Mouse (Mus musculus): ENCODE measurements at regions not wholly inside any gene's neighbourhood (a gene's known extent, or its start where the extent isn't known, plus 50 kb on each side); places are given as distances from the start of the nearest gene placed in this dataset.

GRCm38 (mm10) chr2:160070441-160070840 is 263.5 kb downstream of the Gm826 start:
- Histone ChIP-seq H3K4me1 (ENCODE audit: control insufficient read depth in 1 of 2, insufficient read depth in 2 of 2, low read length in 2 of 2) (no peaks in the 10 kb centered on the region), H3K9ac (ENCODE audit: control insufficient read depth, low read depth, low read length, poor library complexity, severe bottlenecking) (no peak overlapping the region), H3K27me3 (ENCODE audit: control insufficient read depth in 1 of 2, insufficient read depth in 2 of 2, low read length in 2 of 2) (no peaks in the 10 kb centered on the region), H3K9me3 (replicated peaks; ENCODE audit: insufficient read depth, low read length) (no peaks in the 10 kb centered on the region), H3K79me2 (ENCODE audit: control insufficient read depth, insufficient read depth, low read length, poor library complexity) (no peaks in the 10 kb centered on the region), H3K36me3 (ENCODE audit: control insufficient read depth in 1 of 2, insufficient read depth in 2 of 2, low read length in 2 of 2) (no peaks in the 10 kb centered on the region), H3K4me3 (ENCODE audit: control insufficient read depth in 1 of 2, insufficient read depth in 1 of 2, low read depth in 2 of 2, low read length in 2 of 2) (no peak overlapping the region), H3K27ac (ENCODE audit: control insufficient read depth, low read depth, low read length) (no peak overlapping the region)
- DNase-seq (ENCODE audit: low read depth, low spot score) = no peak
- TF ChIP-seq CHD1 (IDR thresholded peaks at IDR 0.05; ENCODE audit: low read depth, low read length) = no peak

GRCm38 (mm10) chr2:160068772-160069171 is 265.2 kb downstream of the Gm826 start:
- no peaks in the 10 kb centered on the region for H3K9me3 ChIP-seq (replicated peaks; ENCODE audit: insufficient read depth, low read length)
- H3K36me3 ChIP-seq (ENCODE audit: control insufficient read depth in 1 of 2, insufficient read depth in 2 of 2, low read length in 2 of 2) = no peaks in the 10 kb centered on the region
- no peak for TF ChIP-seq E2F4 (IDR thresholded peaks at IDR 0.05; ENCODE audit: borderline replicate concordance, low read depth, low read length)
- no peak for TF ChIP-seq POLR2AphosphoS5 (IDR thresholded peaks at IDR 0.05; ENCODE audit: borderline replicate concordance, low read depth, low read length)
- no peak for TF ChIP-seq NELFE (IDR thresholded peaks at IDR 0.05; ENCODE audit: low read depth, low read length)
- no peak for TF ChIP-seq ELF1 (IDR thresholded peaks at IDR 0.05; ENCODE audit: low read depth, low read length)
- DNase-seq (ENCODE audit: low read depth, low spot score) = no peak
- H3K27me3 ChIP-seq (ENCODE audit: control insufficient read depth in 1 of 2, insufficient read depth in 2 of 2, low read length in 2 of 2) = no peaks in the 10 kb centered on the region
- no peak overlapping the region for H3K4me3 ChIP-seq (ENCODE audit: control insufficient read depth in 1 of 2, insufficient read depth in 1 of 2, low read depth in 2 of 2, low read length in 2 of 2)
- no peak overlapping the region for H3K27ac ChIP-seq (ENCODE audit: control insufficient read depth, low read depth, low read length)
- H3K4me1 ChIP-seq (ENCODE audit: control insufficient read depth in 1 of 2, insufficient read depth in 2 of 2, low read length in 2 of 2) = no peaks in the 10 kb centered on the region
- no peak overlapping the region for H3K9ac ChIP-seq (ENCODE audit: control insufficient read depth, low read depth, low read length, poor library complexity, severe bottlenecking)
- H3K79me2 ChIP-seq (ENCODE audit: control insufficient read depth, insufficient read depth, low read length, poor library complexity) = no peaks in the 10 kb centered on the region

GRCm38 (mm10) chr2:160067904-160068303 is 266.1 kb downstream of the Gm826 start:
- DNase-seq (ENCODE audit: low read depth, low spot score) = no peak
- H3K4me3 ChIP-seq (ENCODE audit: control insufficient read depth in 1 of 2, insufficient read depth in 1 of 2, low read depth in 2 of 2, low read length in 2 of 2) = no peak overlapping the region
- H3K9me3 ChIP-seq (replicated peaks; ENCODE audit: insufficient read depth, low read length) = no peaks in the 10 kb centered on the region
- H3K27ac ChIP-seq (ENCODE audit: control insufficient read depth, low read depth, low read length) = no peak overlapping the region
- no peak overlapping the region for H3K9ac ChIP-seq (ENCODE audit: control insufficient read depth, low read depth, low read length, poor library complexity, severe bottlenecking)
- H3K36me3 ChIP-seq (ENCODE audit: control insufficient read depth in 1 of 2, insufficient read depth in 2 of 2, low read length in 2 of 2) = no peaks in the 10 kb centered on the region
- H3K4me1 ChIP-seq (ENCODE audit: control insufficient read depth in 1 of 2, insufficient read depth in 2 of 2, low read length in 2 of 2) = no peaks in the 10 kb centered on the region
- H3K79me2 ChIP-seq (ENCODE audit: control insufficient read depth, insufficient read depth, low read length, poor library complexity) = no peaks in the 10 kb centered on the region
- H3K27me3 ChIP-seq (ENCODE audit: control insufficient read depth in 1 of 2, insufficient read depth in 2 of 2, low read length in 2 of 2) = no peaks in the 10 kb centered on the region
- TF ChIP-seq POLR2AphosphoS2 (IDR thresholded peaks at IDR 0.05; ENCODE audit: low read length) = no peak
- no peak for TF ChIP-seq TCF12 (IDR thresholded peaks at IDR 0.05; ENCODE audit: low read depth, low read length)
- no peak for TF ChIP-seq ZMIZ1 (IDR thresholded peaks at IDR 0.05; ENCODE audit: low read depth, low read length)
- TF ChIP-seq NRF1 (IDR thresholded peaks at IDR 0.05; ENCODE audit: insufficient read depth, low read depth, low read length, poor library complexity, severe bottlenecking) = no peak
- TF ChIP-seq CTCF (IDR thresholded peaks at IDR 0.05 in 2 of 3, conservative IDR thresholded peaks at IDR 0.05 in 1 of 3; ENCODE audit: control insufficient read depth in 1 of 3, insufficient read depth in 1 of 3, low read depth in 2 of 3, low read length in 3 of 3, poor library complexity in 1 of 3, severe bottlenecking in 1 of 3) = no peak

Measured in MEL (cell line).